Mouse (Mus musculus): ENCODE data around the gene Fa2h. TPM values are rescaled to one million over a fixed set of nuclear protein-coding genes. Genes with fewer than 3 reads are reported as not detected.
A peak's percentile ranks its signal among the peaks of the same experiment; 100 is the strongest.

Fa2h gene
- polyA plus RNA-seq, 1 experiment from 2014 or later: 0.28 TPM

DNA sequence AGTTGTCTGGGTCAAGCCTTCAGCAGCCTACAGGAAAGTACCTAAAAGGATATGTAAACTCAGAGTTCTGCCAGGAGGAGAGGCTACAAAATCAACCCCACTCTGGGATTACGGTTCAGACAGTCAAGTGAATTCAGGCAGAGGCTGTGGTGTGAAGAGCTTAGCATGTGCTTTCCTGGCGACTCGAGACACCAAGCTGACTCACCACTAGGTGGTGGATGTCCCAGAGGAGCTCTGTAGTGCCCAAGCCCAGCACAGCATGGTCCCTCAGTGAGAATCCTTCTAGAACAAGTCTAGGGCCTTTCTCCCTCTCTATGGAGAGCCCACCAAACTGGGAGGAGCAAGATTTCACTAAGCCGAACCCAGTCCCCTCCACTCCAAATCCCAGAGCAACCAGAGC is 9.8 kb upstream of the Fa2h start:
- Histone ChIP-seq H3K27me3 (ENCODE audit: control insufficient read depth, insufficient read depth, low read depth, low read length) (no peaks in the 10 kb centered on the region), H3K36me3 (ENCODE audit: control insufficient read depth, insufficient read depth, low read length) (no peaks in the 10 kb centered on the region), H3K4me1 (ENCODE audit: control insufficient read depth, insufficient read depth, low read length) (no peaks in the 10 kb centered on the region), H3K4me3 (ENCODE audit: low read depth, low read length) (no peak overlapping the region), H3K27ac (ENCODE audit: low read length) (no peak overlapping the region), H3K4me2 (ENCODE audit: low read length) (no peak overlapping the region), H3K9me3 (replicated peaks; ENCODE audit: control insufficient read depth, low read length, poor library complexity, severe bottlenecking) (no peaks in the 10 kb centered on the region), H3K9ac (ENCODE audit: low read depth, low read length) (no peak overlapping the region)
- 48% methylated on average over 4 of the region's 4 CpGs for WGBS
- no peak for ATAC-seq

DNA sequence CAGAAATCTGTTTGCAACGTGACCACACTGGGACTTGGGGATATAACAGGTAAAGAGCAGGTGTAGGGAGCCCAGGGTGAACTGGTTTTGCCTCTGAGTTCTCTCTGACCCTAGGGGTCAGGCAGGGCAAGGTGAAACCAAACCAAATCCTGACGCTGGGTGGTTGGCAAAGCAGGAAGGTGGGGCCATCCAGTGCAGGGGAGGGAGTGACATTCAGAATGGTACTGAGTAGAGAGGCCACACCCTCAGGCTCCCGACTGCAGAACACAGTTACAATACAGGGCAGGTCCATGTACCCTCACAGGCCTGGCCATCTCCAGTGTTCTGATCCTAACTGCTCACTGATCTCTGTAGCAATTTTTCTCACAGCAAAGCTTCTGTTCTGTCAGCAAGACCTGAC is 2.4 kb downstream of the Fa2h start:
- H3K9me3 ChIP-seq (replicated peaks; ENCODE audit: control insufficient read depth, low read length, poor library complexity, severe bottlenecking): no peaks in the 10 kb centered on the region
- H3K27ac ChIP-seq (ENCODE audit: low read length): no peak overlapping the region
- H3K9ac ChIP-seq (ENCODE audit: low read depth, low read length): no peak overlapping the region
- peaks cover 6% of the 10 kb centered on the region for H3K4me1 ChIP-seq (ENCODE audit: control insufficient read depth, insufficient read depth, low read length)
- no peak overlapping the region for H3K4me3 ChIP-seq (ENCODE audit: low read depth, low read length)
- no peak overlapping the region for H3K4me2 ChIP-seq (ENCODE audit: low read length)
- H3K36me3 ChIP-seq (ENCODE audit: control insufficient read depth, insufficient read depth, low read length): no peaks in the 10 kb centered on the region
- peaks cover 27% of the 10 kb centered on the region for H3K27me3 ChIP-seq (ENCODE audit: control insufficient read depth, insufficient read depth, low read depth, low read length)
- no peak for ATAC-seq
- WGBS: 32% methylated on average over 3 of the region's 3 CpGs

GRCm38 (mm10) chr8:111390837-111391236 is 2.8 kb downstream of the Fa2h start:
- WGBS: 74% methylated on average over 2 of the region's 2 CpGs
- Histone ChIP-seq H3K27ac (ENCODE audit: low read length) (no peak overlapping the region), H3K4me1 (ENCODE audit: control insufficient read depth, insufficient read depth, low read length) (peaks cover 6% of the 10 kb centered on the region), H3K4me3 (ENCODE audit: low read depth, low read length) (no peak overlapping the region), H3K9me3 (replicated peaks; ENCODE audit: control insufficient read depth, low read length, poor library complexity, severe bottlenecking) (no peaks in the 10 kb centered on the region), H3K27me3 (ENCODE audit: control insufficient read depth, insufficient read depth, low read depth, low read length) (peaks cover 23% of the 10 kb centered on the region), H3K4me2 (ENCODE audit: low read length) (no peak overlapping the region), H3K36me3 (ENCODE audit: control insufficient read depth, insufficient read depth, low read length) (no peaks in the 10 kb centered on the region), H3K9ac (ENCODE audit: low read depth, low read length) (no peak overlapping the region)
- no peak for ATAC-seq

GRCm38 (mm10) chr8:111389581-111389980 is 4.0 kb downstream of the Fa2h start:
- no peak overlapping the region for H3K4me2 ChIP-seq (ENCODE audit: low read length)
- H3K4me1 ChIP-seq (ENCODE audit: control insufficient read depth, insufficient read depth, low read length): peaks cover 6% of the 10 kb centered on the region
- H3K9me3 ChIP-seq (replicated peaks; ENCODE audit: control insufficient read depth, low read length, poor library complexity, severe bottlenecking): no peaks in the 10 kb centered on the region
- no peak for ATAC-seq
- no peak overlapping the region for H3K4me3 ChIP-seq (ENCODE audit: low read depth, low read length)
- peaks cover 22% of the 10 kb centered on the region for H3K27me3 ChIP-seq (ENCODE audit: control insufficient read depth, insufficient read depth, low read depth, low read length)
- H3K9ac ChIP-seq (ENCODE audit: low read depth, low read length): no peak overlapping the region
- H3K27ac ChIP-seq (ENCODE audit: low read length): no peak overlapping the region
- 77% methylated on average over 4 of the region's 4 CpGs for WGBS
- H3K36me3 ChIP-seq (ENCODE audit: control insufficient read depth, insufficient read depth, low read length): no peaks in the 10 kb centered on the region

GRCm38 (mm10) chr8:111385915-111386314 is 7.7 kb downstream of the Fa2h start:
- no peak for ATAC-seq

DNA sequence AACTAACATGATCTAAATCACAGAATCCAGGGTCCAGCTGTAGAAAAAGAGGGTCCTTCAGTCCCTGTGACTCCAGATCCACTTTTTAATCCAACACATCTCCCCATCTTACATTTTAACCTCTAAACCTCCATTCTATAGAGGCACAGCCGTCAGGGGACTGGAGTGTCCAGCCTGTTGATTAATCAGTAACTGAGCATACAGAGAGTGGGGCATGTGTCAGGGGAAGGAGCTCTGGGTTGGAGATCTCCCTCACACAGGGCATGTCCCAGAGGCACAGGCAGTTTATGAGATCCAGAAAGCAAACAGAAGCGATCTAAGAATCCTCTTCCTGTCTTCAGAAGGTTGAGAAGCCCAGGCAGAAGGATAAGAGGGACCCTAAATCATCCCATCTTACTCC is 9.0 kb downstream of the Fa2h start:
- WGBS: 54% methylated on average over 2 of the region's 2 CpGs
- no peak for ATAC-seq
- no peak overlapping the region for H3K27ac ChIP-seq (ENCODE audit: low read length)

More at GRCm38 (mm10) chr8:111385915-111386314, 7.7 kb downstream of the Fa2h start:
- Histone ChIP-seq H3K27me3 (ENCODE audit: control insufficient read depth, insufficient read depth, low read depth, low read length) (peaks cover 3% of the 10 kb centered on the region; the same call in 1 of the 2 replicates), H3K4me1 (ENCODE audit: control insufficient read depth, insufficient read depth, low read length) (no peaks in the 10 kb centered on the region), H3K4me3 (ENCODE audit: low read depth, low read length) (no peak overlapping the region), H3K27ac (ENCODE audit: low read length) (no peak overlapping the region), H3K9me3 (replicated peaks; ENCODE audit: control insufficient read depth, low read length, poor library complexity, severe bottlenecking) (no peaks in the 10 kb centered on the region), H3K36me3 (ENCODE audit: control insufficient read depth, insufficient read depth, low read length) (no peaks in the 10 kb centered on the region), H3K4me2 (ENCODE audit: low read length) (no peak overlapping the region), H3K9ac (ENCODE audit: low read depth, low read length) (no peak overlapping the region)
- WGBS: 72% methylated on average over 9 of the region's 9 CpGs

DNA sequence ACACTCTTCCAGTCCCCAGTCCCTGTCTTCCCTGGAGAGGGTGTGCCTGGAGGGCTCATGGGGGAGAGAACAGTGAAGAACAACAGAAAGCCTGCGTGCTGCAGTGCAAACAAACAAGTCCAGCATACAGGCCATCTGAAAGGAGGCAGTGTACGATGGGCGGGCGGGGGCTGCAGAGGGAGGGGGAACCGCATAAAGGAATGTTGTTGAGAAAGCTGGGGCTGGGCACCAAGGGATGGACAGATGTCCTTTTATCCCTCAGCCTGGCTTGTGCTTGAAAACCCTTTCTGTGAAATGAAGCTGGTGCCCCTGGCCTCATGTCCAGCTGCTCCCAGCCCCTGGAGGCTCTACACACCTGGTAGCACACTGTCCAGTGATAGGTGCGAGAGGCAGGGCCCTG is 18.4 kb downstream of the Fa2h start:
- Histone ChIP-seq H3K4me3 (ENCODE audit: low read depth, low read length) (no peak overlapping the region), H3K4me1 (ENCODE audit: control insufficient read depth, insufficient read depth, low read length) (no peaks in the 10 kb centered on the region), H3K27me3 (ENCODE audit: control insufficient read depth, insufficient read depth, low read depth, low read length) (no peaks in the 10 kb centered on the region), H3K36me3 (ENCODE audit: control insufficient read depth, insufficient read depth, low read length) (no peaks in the 10 kb centered on the region), H3K9me3 (replicated peaks; ENCODE audit: control insufficient read depth, low read length, poor library complexity, severe bottlenecking) (no peaks in the 10 kb centered on the region), H3K27ac (ENCODE audit: low read length) (no peak overlapping the region), H3K9ac (ENCODE audit: low read depth, low read length) (no peak overlapping the region), H3K4me2 (ENCODE audit: low read length) (no peak overlapping the region)
- 48% methylated on average over 6 of the region's 6 CpGs for WGBS
- ATAC-seq: no peak

More for the DNA sequence above, 9.0 kb downstream of the Fa2h start:
- Histone ChIP-seq H3K4me2 (ENCODE audit: low read length) (no peak overlapping the region), H3K9me3 (replicated peaks; ENCODE audit: control insufficient read depth, low read length, poor library complexity, severe bottlenecking) (no peaks in the 10 kb centered on the region), H3K36me3 (ENCODE audit: control insufficient read depth, insufficient read depth, low read length) (no peaks in the 10 kb centered on the region), H3K9ac (ENCODE audit: low read depth, low read length) (no peak overlapping the region), H3K4me1 (ENCODE audit: control insufficient read depth, insufficient read depth, low read length) (no peaks in the 10 kb centered on the region), H3K4me3 (ENCODE audit: low read depth, low read length) (no peak overlapping the region), H3K27me3 (ENCODE audit: control insufficient read depth, insufficient read depth, low read depth, low read length) (no peaks in the 10 kb centered on the region)

GRCm38 (mm10) chr8:111369711-111370110 is 23.9 kb downstream of the Fa2h start:
- no peak overlapping the region for H3K4me2 ChIP-seq (ENCODE audit: low read length)
- no peaks in the 10 kb centered on the region for H3K27me3 ChIP-seq (ENCODE audit: control insufficient read depth, insufficient read depth, low read depth, low read length)
- no peak for ATAC-seq
- WGBS: 93% methylated on average over 9 of the region's 9 CpGs
- H3K9me3 ChIP-seq (replicated peaks; ENCODE audit: control insufficient read depth, low read length, poor library complexity, severe bottlenecking): no peaks in the 10 kb centered on the region
- H3K36me3 ChIP-seq (ENCODE audit: control insufficient read depth, insufficient read depth, low read length): no peaks in the 10 kb centered on the region
- no peak overlapping the region for H3K27ac ChIP-seq (ENCODE audit: low read length)
- no peak overlapping the region for H3K9ac ChIP-seq (ENCODE audit: low read depth, low read length)
- H3K4me3 ChIP-seq (ENCODE audit: low read depth, low read length): no peak overlapping the region
- H3K4me1 ChIP-seq (ENCODE audit: control insufficient read depth, insufficient read depth, low read length): no peaks in the 10 kb centered on the region

DNA sequence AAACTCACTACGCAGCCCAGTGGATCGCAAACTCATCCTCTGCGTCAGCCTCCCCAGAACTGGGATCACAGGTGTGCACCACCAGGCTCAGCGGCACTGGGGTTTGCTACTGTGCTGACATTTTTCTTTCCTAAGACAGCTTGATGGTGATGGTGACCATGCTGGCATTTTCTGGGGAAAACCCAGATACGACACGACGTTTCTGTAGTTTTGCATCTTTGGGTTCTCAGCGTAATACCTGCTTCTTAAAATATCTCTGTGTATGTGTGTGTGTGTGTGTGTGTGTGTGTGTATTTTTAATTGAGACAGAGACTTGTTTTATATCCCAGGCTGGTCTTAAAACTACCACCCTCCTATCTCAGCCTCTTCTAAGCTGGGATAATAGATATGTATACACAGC is 26.3 kb downstream of the Fa2h start:
- Histone ChIP-seq H3K4me3 (ENCODE audit: low read depth, low read length) (no peak overlapping the region), H3K27me3 (ENCODE audit: control insufficient read depth, insufficient read depth, low read depth, low read length) (no peaks in the 10 kb centered on the region), H3K27ac (ENCODE audit: low read length) (no peak overlapping the region), H3K9ac (ENCODE audit: low read depth, low read length) (no peak overlapping the region), H3K9me3 (replicated peaks; ENCODE audit: control insufficient read depth, low read length, poor library complexity, severe bottlenecking) (no peaks in the 10 kb centered on the region), H3K36me3 (ENCODE audit: control insufficient read depth, insufficient read depth, low read length) (no peaks in the 10 kb centered on the region), H3K4me1 (ENCODE audit: control insufficient read depth, insufficient read depth, low read length) (no peaks in the 10 kb centered on the region), H3K4me2 (ENCODE audit: low read length) (peak overlapping the region; percentile 25)
- WGBS: 78% methylated on average over 8 of the region's 8 CpGs
- ATAC-seq: no peak
